Mouse (Mus musculus) frontal cortex, postnatal 36 days (tissue): ENCODE measurements around the gene Rnf17.

Source experiments
- DNase-seq, 2 experiments: peaks; one replicate each; pipeline ENCODE4 v3.0.0; 2022; ENCODE audit warnings: low spot score in 2 of 2

Rnf17 gene

GRCm38 (mm10) chr14:56512084-56512483 is 109.7 kb downstream of the Rnf17 start:
- no peak for DNase-seq

- DNase-seq = no peak
Measured at GRCm38 (mm10) chr14:56514775-56515174, 112.4 kb downstream of the Rnf17 start.

- DNase-seq = no peak
Measured at GRCm38 (mm10) chr14:56530788-56531187, 128.4 kb downstream of the Rnf17 start.

- no peak for DNase-seq
Measured at GRCm38 (mm10) chr14:56544946-56545345, 142.6 kb downstream of the Rnf17 start.

GRCm38 (mm10) chr14:56545491-56545890 is 143.1 kb downstream of the Rnf17 start:
- DNase-seq = no peak

GRCm38 (mm10) chr14:56550960-56551359 is 148.6 kb downstream of the Rnf17 start:
- DNase-seq = no peak

- no peak for DNase-seq
Measured at GRCm38 (mm10) chr14:56552924-56553323, 150.5 kb downstream of the Rnf17 start.

GRCm38 (mm10) chr14:56553331-56553730 is 150.9 kb downstream of the Rnf17 start:
- DNase-seq = no peak

- DNase-seq = no peak
Measured at GRCm38 (mm10) chr14:56554716-56555115, 152.3 kb downstream of the Rnf17 start.

- no peak for DNase-seq
Measured at GRCm38 (mm10) chr14:56559134-56559533, 156.8 kb downstream of the Rnf17 start.

GRCm38 (mm10) chr14:56567476-56567875 is 165.1 kb downstream of the Rnf17 start:
- DNase-seq = no peak

- DNase-seq = no peak
Measured at GRCm38 (mm10) chr14:56569041-56569440, 166.7 kb downstream of the Rnf17 start.

GRCm38 (mm10) chr14:56571310-56572093 is 169.1 kb downstream of the Rnf17 start:
- peak; percentile 94 to 96 for DNase-seq

GRCm38 (mm10) chr14:56572546-56572945 is 170.2 kb downstream of the Rnf17 start:
- no peak for DNase-seq
